In genomic region chr4:106647137-106647536, GRCm38 (mm10) we compare ENCODE assay signal across 32 mouse cellular contexts. TPM values are rescaled to one million over a fixed set of nuclear protein-coding genes. Genes with fewer than 3 reads are reported as not detected.
DNase-seq lines count a peak whose midpoint lies in the region; ATAC-seq and TF ChIP-seq lines count a peak whose summit lies in the region.
"Had no signal": no experiment of that assay in that cellular context is flagged by ENCODE, and none has a peak within 500 bp of the region (broad histone marks: within the 10 kb centered on the region; RNA-seq: fewer than 3 reads in every experiment).

No protein-coding gene starts in this region.

- ATAC-seq in embryonic facial prominence, embryonic 14.5 days (ENCODE audit: low read depth) = no peak
- ATAC-seq in stomach, embryonic 16.5 days (ENCODE audit: insufficient read depth, low FRiP score) = no peak
- no peak for ATAC-seq in stomach, postnatal 0 days (ENCODE audit: low FRiP score, low TSS enrichment)
- ATAC-seq: activated CD4-positive, CD25-positive, alpha-beta regulatory T cell, adult 4 months; forebrain, embryonic 14.5 days; hindbrain, embryonic 16.5 days; lung, postnatal 0 days had no signal

- H3K4me3 ChIP-seq in embryonic facial prominence, embryonic 14.5 days (ENCODE audit: low read depth, low read length) = no peak overlapping the region
- H3K4me3 ChIP-seq in embryonic facial prominence, embryonic 10.5 days = no peak overlapping the region
- H3K4me3 ChIP-seq in kidney, adult 2 months (ENCODE audit: insufficient read depth, low read depth, low read length) = no peak overlapping the region
- no peak overlapping the region for H3K4me3 ChIP-seq in stomach, embryonic 16.5 days (replicated peaks; ENCODE audit: low read length)
- no peak overlapping the region for H3K4me3 ChIP-seq in stomach, postnatal 0 days (ENCODE audit: low read depth, low read length)
- H3K4me3 ChIP-seq in layer of hippocampus, adult 2 months = no peak overlapping the region
- H3K4me3 ChIP-seq: heart, embryonic 13.5 days; limb, embryonic 10.5 days; limb, embryonic 15.5 days; liver, embryonic 13.5 days; megakaryocyte, embryonic 14.5 days; neural tube, embryonic 13.5 days had no signal

- no peaks in the 10 kb centered on the region for H3K9me3 ChIP-seq in embryonic facial prominence, embryonic 14.5 days (ENCODE audit: control insufficient read depth, low read length)
- H3K9me3 ChIP-seq in embryonic facial prominence, embryonic 10.5 days = no peaks in the 10 kb centered on the region
- no peaks in the 10 kb centered on the region for H3K9me3 ChIP-seq in stomach, embryonic 16.5 days (replicated peaks; ENCODE audit: control insufficient read depth, low read length)
- no peaks in the 10 kb centered on the region for H3K9me3 ChIP-seq in stomach, postnatal 0 days (ENCODE audit: control insufficient read depth, low read length)
- H3K9me3 ChIP-seq: heart, embryonic 13.5 days; limb, embryonic 10.5 days; limb, embryonic 15.5 days; liver, embryonic 13.5 days; neural tube, embryonic 13.5 days had no signal

- no peak overlapping the region for H3K27ac ChIP-seq in embryonic facial prominence, embryonic 14.5 days (replicated peaks; ENCODE audit: low read depth, low read length)
- no peak overlapping the region for H3K27ac ChIP-seq in embryonic facial prominence, embryonic 10.5 days (replicated peaks)
- H3K27ac ChIP-seq in kidney, adult 2 months (ENCODE audit: insufficient read depth, low read depth, low read length) = no peak overlapping the region
- no peak overlapping the region for H3K27ac ChIP-seq in stomach, embryonic 16.5 days (ENCODE audit: low read length)
- no peak overlapping the region for H3K27ac ChIP-seq in stomach, postnatal 0 days (replicated peaks)
- H3K27ac ChIP-seq in layer of hippocampus, adult 2 months = no peak overlapping the region
- H3K27ac ChIP-seq: heart, embryonic 13.5 days; limb, embryonic 10.5 days; limb, embryonic 15.5 days; liver, embryonic 13.5 days; neural tube, embryonic 13.5 days had no signal

- TF ChIP-seq POLR2A in kidney, adult 2 months (IDR thresholded peaks at IDR 0.05; ENCODE audit: low read depth, low read length) = no peak

- H3K27me3 ChIP-seq in embryonic facial prominence, embryonic 14.5 days (replicated peaks; ENCODE audit: control insufficient read depth, insufficient read depth, low read length) = no peaks in the 10 kb centered on the region
- peaks cover 31% of the 10 kb centered on the region for H3K27me3 ChIP-seq in embryonic facial prominence, embryonic 10.5 days (replicated peaks; ENCODE audit: low read depth, poor library complexity, severe bottlenecking)
- no peaks in the 10 kb centered on the region for H3K27me3 ChIP-seq in kidney, adult 2 months (replicated peaks; ENCODE audit: control insufficient read depth, insufficient read depth, low read length)
- no peaks in the 10 kb centered on the region for H3K27me3 ChIP-seq in stomach, embryonic 16.5 days (ENCODE audit: control insufficient read depth, insufficient read depth, low read length)
- H3K27me3 ChIP-seq in stomach, postnatal 0 days (ENCODE audit: control insufficient read depth, insufficient read depth, low read length) = no peaks in the 10 kb centered on the region
- H3K27me3 ChIP-seq: limb, embryonic 15.5 days had no signal

- no peak overlapping the region for H3K9ac ChIP-seq in embryonic facial prominence, embryonic 14.5 days (ENCODE audit: low read depth, low read length)
- 0 out of 2 replicates have a peak overlapping the region, but pooled peaks have one; percentile 8 for H3K9ac ChIP-seq in stomach, embryonic 16.5 days (ENCODE audit: low read length)
- H3K9ac ChIP-seq in stomach, postnatal 0 days (ENCODE audit: low read length) = no peak overlapping the region
- H3K9ac ChIP-seq: heart, embryonic 13.5 days; limb, embryonic 15.5 days; liver, embryonic 13.5 days; neural tube, embryonic 13.5 days had no signal

- no peak overlapping the region for H3K4me2 ChIP-seq in embryonic facial prominence, embryonic 14.5 days (ENCODE audit: low read depth, low read length)
- no peak overlapping the region for H3K4me2 ChIP-seq in stomach, embryonic 16.5 days (ENCODE audit: low read depth, low read length)
- H3K4me2 ChIP-seq in stomach, postnatal 0 days (replicated peaks; ENCODE audit: low read depth) = no peak overlapping the region
- H3K4me2 ChIP-seq: heart, embryonic 13.5 days; limb, embryonic 15.5 days; liver, embryonic 13.5 days; neural tube, embryonic 13.5 days had no signal

- TF ChIP-seq CTCF in kidney, adult 2 months (conservative IDR thresholded peaks at IDR 0.05; ENCODE audit: insufficient read depth, insufficient read length, low read depth, low read length) = no peak
- TF ChIP-seq CTCF in stomach, postnatal 0 days (IDR thresholded peaks at IDR 0.05; ENCODE audit: low read depth) = no peak
- TF ChIP-seq CTCF in layer of hippocampus, adult 2 months (conservative IDR thresholded peaks at IDR 0.05) = no peak

- H3K4me1 ChIP-seq in embryonic facial prominence, embryonic 14.5 days (ENCODE audit: control insufficient read depth, insufficient read depth, low read length) = peaks cover 19% of the 10 kb centered on the region
- peaks cover 23% of the 10 kb centered on the region for H3K4me1 ChIP-seq in embryonic facial prominence, embryonic 10.5 days
- peaks cover 6% of the 10 kb centered on the region for H3K4me1 ChIP-seq in kidney, adult 2 months (ENCODE audit: control insufficient read depth, insufficient read depth, low read length)
- peaks cover 20% of the 10 kb centered on the region for H3K4me1 ChIP-seq in stomach, embryonic 16.5 days (ENCODE audit: control insufficient read depth, insufficient read depth, low read length)
- H3K4me1 ChIP-seq in stomach, postnatal 0 days (replicated peaks; ENCODE audit: control insufficient read depth, insufficient read depth) = 0 out of 2 replicates have a peak, but pooled peaks cover 3% of the 10 kb centered on the region

- 74% methylated on average over 6 of the region's 6 CpGs for WGBS in embryonic facial prominence, embryonic 14.5 days
- 88% methylated on average over 6 of the region's 6 CpGs for WGBS in embryonic facial prominence, embryonic 10.5 days
- 34% methylated on average over 6 of the region's 6 CpGs for WGBS in kidney, adult 2 months
- WGBS in stomach, embryonic 16.5 days = 76% methylated on average over 6 of the region's 6 CpGs
- WGBS in stomach, postnatal 0 days = 84% methylated on average over 6 of the region's 6 CpGs

- H3K36me3 ChIP-seq in embryonic facial prominence, embryonic 14.5 days (ENCODE audit: control insufficient read depth, insufficient read depth, low read length) = no peaks in the 10 kb centered on the region
- H3K36me3 ChIP-seq in embryonic facial prominence, embryonic 10.5 days (replicated peaks) = no peaks in the 10 kb centered on the region
- H3K36me3 ChIP-seq in kidney, adult 2 months (ENCODE audit: control insufficient read depth, insufficient read depth, low read length) = no peaks in the 10 kb centered on the region
- no peaks in the 10 kb centered on the region for H3K36me3 ChIP-seq in stomach, embryonic 16.5 days (ENCODE audit: control insufficient read depth, insufficient read depth, low read length)
- H3K36me3 ChIP-seq in stomach, postnatal 0 days (ENCODE audit: control insufficient read depth, insufficient read depth, low read length) = no peaks in the 10 kb centered on the region
- H3K36me3 ChIP-seq: heart, embryonic 13.5 days; limb, embryonic 10.5 days; limb, embryonic 15.5 days; liver, embryonic 13.5 days; neural tube, embryonic 13.5 days had no signal

- TF ChIP-seq EP300 in stomach, postnatal 0 days (optimal IDR thresholded peaks at IDR 0.05) = no peak

- peak; percentile 25 for DNase-seq in embryonic facial prominence, embryonic 14.5 days (ENCODE audit: low spot score)
- no peak for DNase-seq in embryonic facial prominence, embryonic 10.5 days (ENCODE audit: low spot score)
- DNase-seq in kidney, adult 2 months = peak; percentile 38
- DNase-seq in kidney, postnatal 10 days = no peak
- no peak for DNase-seq in stomach, postnatal 0 days (ENCODE audit: low spot score)
- DNase-seq in layer of hippocampus, adult 2 months (ENCODE audit: low spot score in 2 of 2) = no peak
- DNase-seq in natural killer cell, adult 2 months (ENCODE audit: low spot score in 2 of 2) = no peak
- DNase-seq: adrenal gland, adult 2 months; cerebellum, adult 2 months; cerebellum, postnatal 14 days; heart, postnatal 14 days; liver, embryonic 13.5 days; lung, adult 18-20 months; lung, postnatal 4 days; midbrain, embryonic 14.5 days; right cerebral cortex, postnatal 4 days; thymus, postnatal 4 days had no signal

RNA-seq across cellular contexts. Expression of gene Pars2, which starts 3.7 kb away (rescaled TPM):
- polyA plus RNA-seq in embryonic facial prominence, embryonic 14.5 days (2014; fragmentation: Nextera tagmentation; extraction: Ambion mirVana) = 12.2 and 12.4 TPM in 2 replicates
- 16.3 and 17.0 TPM in 2 replicates for polyA plus RNA-seq in embryonic facial prominence, embryonic 10.5 days (2016; fragmentation: Nextera tagmentation; extraction: Ambion mirVana)
- polyA plus RNA-seq in kidney, adult 2 months (2012; rRNA removed) = 9.6 and 10.6 TPM in 2 replicates
- polyA plus RNA-seq in stomach, embryonic 16.5 days (2015; fragmentation: Nextera tagmentation; extraction: Ambion mirVana) = 12.8 and 13.8 TPM in 2 replicates
- 5.9 and 7.3 TPM in 2 replicates for polyA plus RNA-seq in stomach, postnatal 0 days (2015; fragmentation: Nextera tagmentation; extraction: Ambion mirVana)
- 1 to 10 TPM; 6.1 to 8.5 TPM for total RNA-seq in layer of hippocampus, adult 2 months (2021)

RNA-seq across cellular contexts. Expression of gene Ttc22, which starts 24.9 kb away (rescaled TPM):
- 2.6 and 3.5 TPM in 2 replicates for polyA plus RNA-seq in embryonic facial prominence, embryonic 14.5 days (2014; fragmentation: Nextera tagmentation; extraction: Ambion mirVana)
- not detected in 2 replicates for polyA plus RNA-seq in embryonic facial prominence, embryonic 10.5 days (2016; fragmentation: Nextera tagmentation; extraction: Ambion mirVana)
- polyA plus RNA-seq in kidney, adult 2 months (2012; rRNA removed) = 4.6 and 6.1 TPM in 2 replicates
- 12.6 and 15.3 TPM in 2 replicates for polyA plus RNA-seq in stomach, embryonic 16.5 days (2015; fragmentation: Nextera tagmentation; extraction: Ambion mirVana)
- 26.9 and 28.2 TPM in 2 replicates for polyA plus RNA-seq in stomach, postnatal 0 days (2015; fragmentation: Nextera tagmentation; extraction: Ambion mirVana)
- under 1 TPM; 0.59 to 0.74 TPM for total RNA-seq in layer of hippocampus, adult 2 months (2021)
- polyA plus RNA-seq: activated CD4-positive, CD25-positive, alpha-beta regulatory T cell, adult 4 months; adrenal gland, adult 2 months had no signal

RNA-seq across cellular contexts. Expression of gene Lexm, which starts 30.1 kb away (rescaled TPM):
- polyA plus RNA-seq in embryonic facial prominence, embryonic 14.5 days (2014; fragmentation: Nextera tagmentation; extraction: Ambion mirVana) = not detected in 2 replicates
- polyA plus RNA-seq in embryonic facial prominence, embryonic 10.5 days (2016; fragmentation: Nextera tagmentation; extraction: Ambion mirVana) = 0.52 TPM in 1 of 2 replicates, not detected in the other
- polyA plus RNA-seq in kidney, adult 2 months (2012; rRNA removed) = not detected in 2 replicates
- polyA plus RNA-seq in stomach, embryonic 16.5 days (2015; fragmentation: Nextera tagmentation; extraction: Ambion mirVana) = not detected in 2 replicates
- polyA plus RNA-seq in stomach, postnatal 0 days (2015; fragmentation: Nextera tagmentation; extraction: Ambion mirVana) = 0.08 TPM in 1 of 2 replicates, not detected in the other
- under 1 TPM in 1 of 2 experiments, not detected in 1; 0.71 TPM for total RNA-seq in layer of hippocampus, adult 2 months (2021)
- total RNA-seq: adrenal gland, adult 2 months; heart, adult 8-10 months; heart, postnatal 14 days; layer of hippocampus, adult 8-10 months; layer of hippocampus, postnatal 25 days had no signal
- polyA plus RNA-seq: activated CD4-positive, CD25-positive, alpha-beta regulatory T cell, adult 4 months; adrenal gland, adult 2 months; forebrain, embryonic 14.5 days; hindbrain, embryonic 16.5 days; limb, embryonic 15.5 days; lung, postnatal 0 days; midbrain, embryonic 14.5 days; spleen, adult 2 months; thymus, postnatal 0 days had no signal

RNA-seq across cellular contexts. Expression of gene Ttc4, which starts 31.6 kb away (rescaled TPM):
- 71.2 and 80.9 TPM in 2 replicates for polyA plus RNA-seq in embryonic facial prominence, embryonic 14.5 days (2014; fragmentation: Nextera tagmentation; extraction: Ambion mirVana)
- polyA plus RNA-seq in embryonic facial prominence, embryonic 10.5 days (2016; fragmentation: Nextera tagmentation; extraction: Ambion mirVana) = 107 and 117 TPM in 2 replicates
- polyA plus RNA-seq in kidney, adult 2 months (2012; rRNA removed) = 41.3 and 50.4 TPM in 2 replicates
- polyA plus RNA-seq in stomach, embryonic 16.5 days (2015; fragmentation: Nextera tagmentation; extraction: Ambion mirVana) = 82.7 and 83.3 TPM in 2 replicates
- polyA plus RNA-seq in stomach, postnatal 0 days (2015; fragmentation: Nextera tagmentation; extraction: Ambion mirVana) = 25.5 and 27.8 TPM in 2 replicates
- total RNA-seq in layer of hippocampus, adult 2 months (2021) = 10 to 100 TPM; 50.4 to 52.7 TPM

Comparison
In these comparisons a context has a peak if more than half of its experiments do, and no peak if none do; other contexts are left out.
1. DNase-seq: peak in embryonic facial prominence, embryonic 14.5 days (single experiment) and kidney, adult 2 months (single experiment); none in embryonic facial prominence, embryonic 10.5 days (single experiment), kidney, postnatal 10 days (single experiment), stomach, postnatal 0 days (single experiment), layer of hippocampus, adult 2 months (0 of 2) and natural killer cell, adult 2 months (0 of 2).